Mouse (Mus musculus): Measurements from ENCODE around the gene Mdm4. TPM values are rescaled to one million over a fixed set of nuclear protein-coding genes. Genes with fewer than 3 reads are reported as not detected.

The Mdm4 gene
- polyA plus RNA-seq, 1 experiment from 2014 or later, result 33.3 TPM

DNA sequence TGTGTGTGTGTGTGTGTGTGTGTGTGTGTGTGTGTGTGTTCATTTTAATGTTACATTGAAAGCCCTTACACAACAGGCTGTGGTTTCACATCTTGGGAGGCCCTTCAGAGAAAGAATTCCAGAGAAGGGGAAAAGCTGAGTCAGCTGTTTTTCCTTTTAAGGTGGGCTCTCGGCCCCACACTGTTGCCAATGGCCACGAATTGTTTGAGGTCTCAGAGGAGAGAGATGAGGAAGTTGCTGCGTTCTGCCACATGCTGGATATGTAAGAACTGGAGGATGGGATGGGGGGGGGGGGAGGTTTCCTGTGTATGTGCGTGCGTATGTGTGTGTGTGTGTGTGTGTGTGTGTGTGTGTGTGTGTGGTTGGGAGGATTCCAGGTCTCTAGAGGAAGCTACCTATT, 39.8 kb upstream of the Mdm4 start:
- Histone ChIP-seq H3K9me3 (no peaks in the 10 kb centered on the region), H3K4me3 (replicated peaks) (no peak overlapping the region), H3K36me3 (no peaks in the 10 kb centered on the region), H3K4me2 (no peak overlapping the region), H3K27me3 (replicated peaks) (no peaks in the 10 kb centered on the region), H3K9ac (no peak overlapping the region), H3K4me1 (peaks cover 33% of the 10 kb centered on the region), H3K27ac (peak overlapping the region; percentile 77)
- 31% methylated on average over 5 of the region's 5 CpGs for WGBS
- no peak for ATAC-seq (ENCODE audit: insufficient read depth, low FRiP score, low read depth)

DNA sequence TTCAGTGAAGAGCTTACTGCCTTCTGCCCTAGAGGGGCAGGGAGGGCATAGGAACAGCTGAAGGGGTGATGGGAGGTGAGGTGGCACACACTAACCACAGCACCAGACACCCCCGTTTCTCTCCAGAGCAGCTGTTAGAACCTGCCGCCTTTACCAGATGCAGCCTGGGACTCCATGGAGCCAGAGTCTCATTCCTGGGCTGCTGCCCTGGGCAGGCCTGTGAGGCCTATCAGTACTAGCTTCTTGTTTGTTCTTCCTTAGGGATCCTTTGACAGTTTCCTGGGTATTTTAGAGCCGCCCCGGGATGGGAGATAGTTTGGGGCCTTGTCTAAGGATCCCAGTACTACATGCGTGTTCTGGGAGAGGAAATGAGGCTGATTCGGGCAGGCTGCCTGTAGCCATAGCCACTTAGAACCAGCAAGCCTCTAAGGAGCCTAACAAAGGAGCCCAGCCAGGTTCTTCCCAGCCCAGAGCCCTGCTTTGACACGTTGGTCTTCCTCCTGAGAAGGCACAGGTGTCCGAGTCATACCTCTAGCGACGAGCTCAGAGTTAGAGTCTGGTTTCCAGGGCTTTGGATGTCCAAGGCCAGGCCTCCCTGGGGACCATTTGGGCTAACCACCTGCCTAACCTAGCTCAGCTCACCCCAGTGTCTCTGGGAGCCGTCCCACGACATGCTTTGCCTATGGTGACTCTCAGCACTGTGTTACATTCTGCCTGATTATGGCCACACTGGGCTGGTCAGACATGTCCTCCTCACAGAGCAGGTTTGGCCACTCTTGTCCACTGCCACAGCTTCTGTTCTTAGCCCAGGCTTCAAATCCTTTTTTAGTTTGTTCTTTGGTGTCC, 39.1 kb upstream of the Mdm4 start:
- no peak overlapping the region for H3K4me2 ChIP-seq
- H3K4me3 ChIP-seq (replicated peaks), result no peak overlapping the region
- H3K27ac ChIP-seq, result peak overlapping the region; percentile 77
- no peaks in the 10 kb centered on the region for H3K9me3 ChIP-seq
- no peaks in the 10 kb centered on the region for H3K27me3 ChIP-seq (replicated peaks)
- ATAC-seq (ENCODE audit: insufficient read depth, low FRiP score, low read depth), result no peak; the same call in 1 of the 2 replicates
- 59% methylated on average over 12 of the region's 12 CpGs for WGBS
- no peak overlapping the region for H3K9ac ChIP-seq
- H3K4me1 ChIP-seq, result peaks cover 33% of the 10 kb centered on the region
- no peaks in the 10 kb centered on the region for H3K36me3 ChIP-seq

GRCm38 (mm10) chr1:133068669-133069274, 38.4 kb upstream of the Mdm4 start:
- Histone ChIP-seq H3K9ac (no peak overlapping the region), H3K4me2 (no peak overlapping the region), H3K27ac (peak overlapping the region; percentile 77), H3K36me3 (no peaks in the 10 kb centered on the region), H3K4me3 (replicated peaks) (no peak overlapping the region), H3K9me3 (no peaks in the 10 kb centered on the region), H3K4me1 (peaks cover 33% of the 10 kb centered on the region), H3K27me3 (replicated peaks) (no peaks in the 10 kb centered on the region)
- no peak for ATAC-seq (ENCODE audit: insufficient read depth, low FRiP score, low read depth)
- WGBS, result 87% methylated on average over 15 of the region's 15 CpGs

DNA sequence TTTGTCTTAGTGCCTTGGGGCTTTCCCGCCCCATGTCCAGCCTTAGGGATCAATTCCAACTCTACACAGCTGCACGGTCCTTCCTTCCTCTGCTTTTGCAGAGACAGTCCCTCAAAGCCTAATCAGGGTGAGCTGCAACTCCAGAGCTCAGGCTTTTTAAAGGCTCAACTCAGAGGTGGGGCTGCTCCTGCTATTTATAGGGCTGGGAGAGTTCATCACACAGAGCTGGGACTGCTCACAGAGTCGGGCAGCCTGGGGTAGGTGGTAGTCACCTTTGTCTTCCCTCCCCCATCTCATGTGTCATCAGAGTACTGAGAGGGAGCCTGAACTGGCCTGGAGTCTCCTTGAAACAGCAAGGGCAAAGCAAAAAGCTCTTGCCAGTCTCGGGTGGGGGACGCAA, 37.9 kb upstream of the Mdm4 start:
- no peaks in the 10 kb centered on the region for H3K9me3 ChIP-seq
- H3K4me3 ChIP-seq (replicated peaks), result no peak overlapping the region
- H3K27me3 ChIP-seq (replicated peaks), result no peaks in the 10 kb centered on the region
- 0 out of 2 replicates have a peak, but pooled peaks have one; percentile 11 for ATAC-seq (ENCODE audit: insufficient read depth, low FRiP score, low read depth)
- WGBS, result 55% methylated on average over 5 of the region's 5 CpGs
- H3K4me1 ChIP-seq, result peaks cover 33% of the 10 kb centered on the region
- H3K27ac ChIP-seq, result peak overlapping the region; percentile 77
- no peaks in the 10 kb centered on the region for H3K36me3 ChIP-seq
- H3K4me2 ChIP-seq, result no peak overlapping the region
- no peak overlapping the region for H3K9ac ChIP-seq

GRCm38 (mm10) chr1:133063164-133063563, 32.8 kb upstream of the Mdm4 start:
- H3K36me3 ChIP-seq, result no peaks in the 10 kb centered on the region
- H3K4me2 ChIP-seq, result no peak overlapping the region
- no peak for ATAC-seq (ENCODE audit: insufficient read depth, low FRiP score, low read depth)
- no peak overlapping the region for H3K27ac ChIP-seq
- H3K27me3 ChIP-seq (replicated peaks), result no peaks in the 10 kb centered on the region
- H3K4me1 ChIP-seq, result peaks cover 10% of the 10 kb centered on the region; the same call in 1 of the 2 replicates
- no peak overlapping the region for H3K9ac ChIP-seq
- H3K9me3 ChIP-seq, result no peaks in the 10 kb centered on the region
- 83% methylated on average over 6 of the region's 6 CpGs for WGBS
- H3K4me3 ChIP-seq (replicated peaks), result no peak overlapping the region

- WGBS, result 48% methylated on average over 4 of the region's 4 CpGs
These were observed 30.3 kb upstream of the Mdm4 start for GRCm38 (mm10) chr1:133060681-133061080.

GRCm38 (mm10) chr1:133059592-133059991, 29.2 kb upstream of the Mdm4 start:
- Histone ChIP-seq H3K36me3 (no peaks in the 10 kb centered on the region), H3K27ac (no peak overlapping the region), H3K9me3 (no peaks in the 10 kb centered on the region), H3K4me3 (replicated peaks) (no peak overlapping the region), H3K27me3 (replicated peaks) (no peaks in the 10 kb centered on the region), H3K4me1 (peaks cover 24% of the 10 kb centered on the region), H3K4me2 (no peak overlapping the region), H3K9ac (no peak overlapping the region)
- no peak for ATAC-seq (ENCODE audit: insufficient read depth, low FRiP score, low read depth)
- WGBS, result 49% methylated on average over 2 of the region's 2 CpGs

More at GRCm38 (mm10) chr1:133060681-133061080, 30.3 kb upstream of the Mdm4 start:
- no peak for ATAC-seq (ENCODE audit: insufficient read depth, low FRiP score, low read depth)
- Histone ChIP-seq H3K27me3 (replicated peaks) (no peaks in the 10 kb centered on the region), H3K4me1 (peaks cover 18% of the 10 kb centered on the region), H3K9me3 (no peaks in the 10 kb centered on the region), H3K36me3 (no peaks in the 10 kb centered on the region), H3K4me2 (no peak overlapping the region), H3K4me3 (replicated peaks) (no peak overlapping the region), H3K9ac (no peak overlapping the region), H3K27ac (no peak overlapping the region)

GRCm38 (mm10) chr1:133057345-133058034, 27.1 kb upstream of the Mdm4 start:
- peak; percentile 52 for ATAC-seq (ENCODE audit: insufficient read depth, low FRiP score, low read depth)
- H3K27ac ChIP-seq, result peak overlapping the region; percentile 72
- H3K4me3 ChIP-seq (replicated peaks), result no peak overlapping the region
- no peaks in the 10 kb centered on the region for H3K27me3 ChIP-seq (replicated peaks)
- H3K9ac ChIP-seq, result no peak overlapping the region
- H3K4me1 ChIP-seq, result peaks cover 24% of the 10 kb centered on the region
- no peaks in the 10 kb centered on the region for H3K36me3 ChIP-seq
- H3K9me3 ChIP-seq, result no peaks in the 10 kb centered on the region
- no peak overlapping the region for H3K4me2 ChIP-seq
- WGBS, result 50% methylated on average over 7 of the region's 7 CpGs

DNA sequence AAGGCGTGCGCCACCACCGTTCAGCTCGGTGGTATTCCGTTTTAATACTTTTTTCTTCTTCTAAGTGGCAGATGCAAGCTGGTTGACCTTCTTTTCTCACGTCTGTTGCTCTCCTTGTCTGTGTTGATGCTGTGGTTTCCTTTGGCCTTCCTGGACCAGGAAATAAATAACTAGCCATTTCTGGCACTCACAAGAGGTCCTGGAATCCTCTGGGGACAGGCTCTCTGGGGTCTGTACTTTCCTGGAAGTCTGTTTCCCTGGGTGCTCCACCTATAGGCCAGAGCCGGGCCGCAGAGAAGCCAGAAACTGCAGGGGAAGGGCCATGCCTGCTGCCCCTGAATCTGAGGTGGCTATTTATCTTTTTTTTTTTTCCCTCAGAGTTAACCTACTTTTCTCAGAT, 24.0 kb upstream of the Mdm4 start:
- H3K36me3 ChIP-seq, result no peaks in the 10 kb centered on the region
- no peak overlapping the region for H3K27ac ChIP-seq
- H3K27me3 ChIP-seq (replicated peaks), result no peaks in the 10 kb centered on the region
- 66% methylated on average over 8 of the region's 8 CpGs for WGBS
- H3K9me3 ChIP-seq, result no peaks in the 10 kb centered on the region
- no peak overlapping the region for H3K4me3 ChIP-seq (replicated peaks)
- ATAC-seq (ENCODE audit: insufficient read depth, low FRiP score, low read depth), result no peak
- no peak overlapping the region for H3K4me2 ChIP-seq
- no peak overlapping the region for H3K9ac ChIP-seq
- H3K4me1 ChIP-seq, result peaks cover 25% of the 10 kb centered on the region

- Histone ChIP-seq H3K27me3 (replicated peaks) (no peaks in the 10 kb centered on the region), H3K4me2 (no peak overlapping the region), H3K4me3 (replicated peaks) (no peak overlapping the region), H3K9me3 (no peaks in the 10 kb centered on the region), H3K4me1 (peaks cover 25% of the 10 kb centered on the region), H3K9ac (no peak overlapping the region), H3K36me3 (no peaks in the 10 kb centered on the region), H3K27ac (no peak overlapping the region)
- WGBS, result 49% methylated on average over 5 of the region's 5 CpGs
- ATAC-seq (ENCODE audit: insufficient read depth, low FRiP score, low read depth), result no peak
These were observed 22.7 kb upstream of the Mdm4 start for GRCm38 (mm10) chr1:133053034-133053433.

DNA sequence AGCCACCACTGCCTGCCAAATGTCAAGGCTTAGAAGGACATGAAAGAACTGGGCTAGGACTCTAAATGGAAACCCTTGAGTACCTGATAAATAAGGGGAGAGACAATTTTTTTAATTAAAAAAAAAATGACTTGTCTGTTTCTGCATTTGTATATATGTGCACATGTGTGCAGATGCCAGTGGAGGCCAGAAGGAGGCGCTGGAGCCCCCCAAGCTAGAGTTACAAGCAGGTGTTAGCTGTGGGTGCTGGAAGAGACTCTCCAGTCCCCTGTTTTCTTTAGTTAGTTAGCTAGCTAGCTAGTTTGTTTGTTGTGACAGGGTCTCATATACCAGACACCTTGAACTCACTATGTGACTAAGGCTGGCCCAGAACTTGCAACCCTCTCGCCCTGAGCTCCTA, 21.5 kb upstream of the Mdm4 start:
- Histone ChIP-seq H3K4me2 (no peak overlapping the region), H3K9me3 (no peaks in the 10 kb centered on the region), H3K27ac (no peak overlapping the region), H3K9ac (no peak overlapping the region), H3K36me3 (no peaks in the 10 kb centered on the region), H3K4me1 (peaks cover 24% of the 10 kb centered on the region), H3K27me3 (replicated peaks) (no peaks in the 10 kb centered on the region), H3K4me3 (replicated peaks) (no peak overlapping the region)
- ATAC-seq (ENCODE audit: insufficient read depth, low FRiP score, low read depth), result no peak
- 94% methylated on average over 2 of the region's 2 CpGs for WGBS

DNA sequence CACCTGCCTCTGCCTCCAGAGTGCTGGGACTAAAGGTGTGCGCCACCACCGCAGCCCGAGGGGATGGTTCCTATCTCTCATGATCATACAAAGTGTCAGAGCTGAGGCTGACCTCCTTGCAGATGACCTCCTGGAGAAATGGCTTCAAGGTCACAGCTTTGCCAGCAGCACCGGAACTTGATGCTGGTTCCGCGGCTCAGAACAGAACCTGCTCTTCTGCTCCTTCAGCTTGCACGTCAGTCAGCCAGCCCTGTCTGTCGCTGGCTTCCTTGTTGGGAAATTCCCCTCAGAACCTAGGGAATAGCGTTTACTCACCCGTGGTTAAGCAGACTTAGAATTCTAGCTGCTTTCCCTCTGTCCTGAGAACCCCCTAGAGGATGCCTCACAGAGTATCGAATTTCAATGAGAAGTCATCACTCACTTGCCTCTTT, 19.7 kb upstream of the Mdm4 start:
- 31% methylated on average over 11 of the region's 11 CpGs for WGBS
- H3K4me3 ChIP-seq (replicated peaks), result no peak overlapping the region
- H3K27ac ChIP-seq, result no peak overlapping the region
- H3K4me1 ChIP-seq, result peaks cover 28% of the 10 kb centered on the region
- H3K9ac ChIP-seq, result no peak overlapping the region
- H3K9me3 ChIP-seq, result no peaks in the 10 kb centered on the region
- H3K36me3 ChIP-seq, result no peaks in the 10 kb centered on the region
- no peaks in the 10 kb centered on the region for H3K27me3 ChIP-seq (replicated peaks)
- H3K4me2 ChIP-seq, result no peak overlapping the region
- ATAC-seq (ENCODE audit: insufficient read depth, low FRiP score, low read depth), result no peak
